Mouse (Mus musculus): Measurements from ENCODE around the gene Tmem50b.
"Not testable (repeated sequence)": the region's sequence is repeated elsewhere in the genome, so short reads cannot be mapped to it uniquely, and the experiment has no call there.

Gene Tmem50b

GRCm38 (mm10) chr16:91538513-91538912, 59.1 kb downstream of the Tmem50b start:
- DNase-seq (ENCODE audit: low read depth), result no peak

- DNase-seq (ENCODE audit: low read depth), result no peak
These were observed 59.5 kb downstream of the Tmem50b start for GRCm38 (mm10) chr16:91538051-91538450.

- DNase-seq (ENCODE audit: low read depth), result no peak
These were observed 60.5 kb downstream of the Tmem50b start for GRCm38 (mm10) chr16:91537065-91537464.

GRCm38 (mm10) chr16:91536372-91536771, 61.2 kb downstream of the Tmem50b start:
- DNase-seq (ENCODE audit: low read depth), result no peak

- no peak for DNase-seq (ENCODE audit: low read depth)
These were observed 62.7 kb downstream of the Tmem50b start for GRCm38 (mm10) chr16:91534888-91535287.

- peak; percentile 79 for DNase-seq (ENCODE audit: low read depth)
These were observed 63.1 kb downstream of the Tmem50b start for GRCm38 (mm10) chr16:91534477-91534876.

GRCm38 (mm10) chr16:91533097-91534001, 64.3 kb downstream of the Tmem50b start:
- no peak for DNase-seq (ENCODE audit: low read depth)

GRCm38 (mm10) chr16:91532429-91532828, 65.2 kb downstream of the Tmem50b start:
- peak; percentile 53 for DNase-seq (ENCODE audit: low read depth)

- peak; percentile 30 for DNase-seq (ENCODE audit: low read depth)
These were observed 65.7 kb downstream of the Tmem50b start for GRCm38 (mm10) chr16:91531856-91532255.

- DNase-seq (ENCODE audit: low read depth), result not testable (repeated sequence)
These were observed 66.8 kb downstream of the Tmem50b start for GRCm38 (mm10) chr16:91530830-91531229.

GRCm38 (mm10) chr16:91528578-91528977, 69.0 kb downstream of the Tmem50b start:
- no peak for DNase-seq (ENCODE audit: low read depth)

GRCm38 (mm10) chr16:91527500-91527899, 70.1 kb downstream of the Tmem50b start:
- DNase-seq (ENCODE audit: low read depth), result no peak

- peak; percentile 67 for DNase-seq (ENCODE audit: low read depth)
These were observed 70.5 kb downstream of the Tmem50b start for GRCm38 (mm10) chr16:91527051-91527450.

- DNase-seq (ENCODE audit: low read depth), result no peak
These were observed 71.3 kb downstream of the Tmem50b start for GRCm38 (mm10) chr16:91526274-91526673.

Measured in NIH3T3 (cell line).